Mouse (Mus musculus) heart, postnatal 4 days (tissue): ENCODE results near the gene Slc16a10. TPM values are rescaled to one million over a fixed set of nuclear protein-coding genes. Genes with fewer than 3 reads are reported as not detected.

Experiments
- DNase-seq: peaks from one replicate; pipeline ENCODE4 v3.0.0; 2021
- total RNA-seq, 2 experiments: library from RNA; stranded (reverse); gene quantifications; 2 replicates each; pipeline ENCODE4 v1.2.3; 2021

Slc16a10 gene
- total RNA-seq, 2 experiments from 2014 or later, result 12.9 to 14.3 TPM

GRCm38 (mm10) chr10:40149584-40150145 is 7.6 kb upstream of the Slc16a10 start:
- DNase-seq, result no peak

- DNase-seq, result no peak
These were observed 5.4 kb upstream of the Slc16a10 start for GRCm38 (mm10) chr10:40147325-40148059.

GRCm38 (mm10) chr10:40146451-40146850 is 4.4 kb upstream of the Slc16a10 start:
- DNase-seq, result no peak

GRCm38 (mm10) chr10:40144815-40145214 is 2.8 kb upstream of the Slc16a10 start:
- no peak for DNase-seq

- peak; percentile 34 for DNase-seq
These were observed 824 bp downstream of the Slc16a10 start for GRCm38 (mm10) chr10:40141016-40141851.

- no peak for DNase-seq
These were observed 2.4 kb downstream of the Slc16a10 start for GRCm38 (mm10) chr10:40139646-40140045.

- DNase-seq, result no peak
These were observed 6.0 kb downstream of the Slc16a10 start for GRCm38 (mm10) chr10:40135807-40136778.

- no peak for DNase-seq
These were observed 7.2 kb downstream of the Slc16a10 start for GRCm38 (mm10) chr10:40134906-40135305.

- DNase-seq, result no peak
These were observed 8.4 kb downstream of the Slc16a10 start for GRCm38 (mm10) chr10:40133636-40134035.

- no peak for DNase-seq
These were observed 10.2 kb downstream of the Slc16a10 start for GRCm38 (mm10) chr10:40131690-40132418.

GRCm38 (mm10) chr10:40130126-40130525 is 11.9 kb downstream of the Slc16a10 start:
- no peak for DNase-seq

- no peak for DNase-seq
These were observed 12.9 kb downstream of the Slc16a10 start for GRCm38 (mm10) chr10:40129134-40129533.

GRCm38 (mm10) chr10:40128497-40128896 is 13.6 kb downstream of the Slc16a10 start:
- no peak for DNase-seq

GRCm38 (mm10) chr10:40125200-40125599 is 16.9 kb downstream of the Slc16a10 start:
- no peak for DNase-seq

- DNase-seq, result no peak
These were observed 17.5 kb downstream of the Slc16a10 start for GRCm38 (mm10) chr10:40124570-40124969.

- no peak for DNase-seq
These were observed 18.0 kb downstream of the Slc16a10 start for GRCm38 (mm10) chr10:40124096-40124495.

- no peak for DNase-seq
These were observed 22.6 kb downstream of the Slc16a10 start for GRCm38 (mm10) chr10:40119466-40119865.

GRCm38 (mm10) chr10:40118743-40119387 is 23.2 kb downstream of the Slc16a10 start:
- DNase-seq, result no peak

GRCm38 (mm10) chr10:40113517-40114085 is 28.5 kb downstream of the Slc16a10 start:
- no peak for DNase-seq

- no peak for DNase-seq
These were observed 29.8 kb downstream of the Slc16a10 start for GRCm38 (mm10) chr10:40112256-40112655.
